Mouse (Mus musculus): Measurements from ENCODE around the gene Vsig2.

Gene Vsig2

DNA sequence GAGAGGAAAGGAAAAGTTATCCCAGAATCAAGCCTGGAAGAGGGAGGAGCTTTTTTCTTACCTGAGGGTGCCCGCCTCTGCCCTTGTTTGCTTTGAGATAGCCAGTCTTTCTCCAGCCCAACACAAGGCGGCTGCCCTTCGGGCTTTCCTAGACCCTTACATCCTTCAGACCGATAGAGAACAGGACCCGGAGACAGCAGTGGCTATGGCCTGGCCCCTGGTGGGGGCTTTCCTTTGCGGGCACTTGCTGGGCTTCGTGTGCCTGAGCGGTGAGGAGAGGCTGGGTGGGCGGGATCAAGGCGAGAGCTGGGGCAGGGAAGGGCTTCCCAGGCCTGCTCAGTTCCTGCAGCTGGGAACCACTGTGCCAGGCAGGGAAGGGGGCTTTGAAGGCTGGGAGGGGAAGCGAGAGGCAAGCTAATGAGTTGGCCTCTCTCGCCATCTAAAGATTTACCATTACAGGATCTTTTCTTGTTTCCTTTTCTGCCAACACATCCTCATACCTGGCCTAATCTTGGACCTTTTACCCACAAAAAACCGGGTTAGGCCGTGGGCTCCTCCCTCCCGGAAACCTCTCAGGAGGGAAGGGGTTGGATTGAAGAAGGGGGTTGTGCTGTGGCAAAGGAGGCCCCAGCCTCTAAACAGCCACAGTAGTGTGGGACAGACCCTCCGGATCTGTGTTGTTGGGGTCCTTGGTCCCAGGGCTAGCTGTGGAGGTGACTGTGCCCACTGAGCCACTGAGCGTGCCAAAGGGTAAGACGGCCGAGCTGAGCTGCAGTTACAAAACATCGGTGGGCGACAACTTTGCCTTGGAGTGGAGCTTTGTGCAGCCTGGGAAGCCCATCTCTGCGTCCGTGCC lies at the start of gene Vsig2:
Vsig2 (plus strand) TSS at position 86 of the 856 bp plus-strand sequence.
- no peak for DNase-seq (ENCODE audit: low read depth)

DNA sequence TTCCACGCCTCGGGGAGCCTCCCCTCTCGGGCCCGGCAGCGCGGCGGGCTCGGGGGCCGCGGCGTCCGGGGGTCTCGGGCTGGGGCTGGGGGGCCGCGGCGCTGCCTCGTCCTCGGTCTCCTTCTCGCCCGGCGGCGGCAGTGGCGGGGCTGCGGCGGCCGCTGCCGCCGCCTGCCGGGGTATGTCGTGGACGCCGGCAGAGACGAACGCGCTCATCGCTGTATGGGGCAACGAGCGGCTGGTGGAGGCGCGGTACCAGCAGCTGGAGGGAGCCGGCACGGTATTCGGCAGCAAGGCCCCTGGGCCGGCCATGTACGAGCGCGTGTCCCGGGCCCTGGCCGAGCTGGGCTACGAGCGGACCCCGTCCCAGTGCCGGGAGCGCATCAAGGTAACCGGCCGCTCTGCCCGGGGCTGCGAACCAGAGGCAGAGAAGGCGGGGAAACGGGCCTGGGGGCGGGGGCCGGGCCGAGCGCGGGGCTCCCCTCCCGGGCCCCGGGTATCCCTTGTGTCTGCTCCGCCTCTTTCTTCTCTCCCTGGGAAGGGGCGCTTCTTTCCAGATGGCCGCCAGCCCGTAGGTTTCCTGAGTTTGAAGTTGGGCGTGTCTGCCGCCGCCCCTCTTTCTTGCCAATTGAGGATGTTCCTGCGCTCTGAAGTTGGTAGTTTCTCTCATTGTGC lies 49.5 kb upstream of the Vsig2 start:
- peak; percentile 61 for DNase-seq (ENCODE audit: low read depth)

DNA sequence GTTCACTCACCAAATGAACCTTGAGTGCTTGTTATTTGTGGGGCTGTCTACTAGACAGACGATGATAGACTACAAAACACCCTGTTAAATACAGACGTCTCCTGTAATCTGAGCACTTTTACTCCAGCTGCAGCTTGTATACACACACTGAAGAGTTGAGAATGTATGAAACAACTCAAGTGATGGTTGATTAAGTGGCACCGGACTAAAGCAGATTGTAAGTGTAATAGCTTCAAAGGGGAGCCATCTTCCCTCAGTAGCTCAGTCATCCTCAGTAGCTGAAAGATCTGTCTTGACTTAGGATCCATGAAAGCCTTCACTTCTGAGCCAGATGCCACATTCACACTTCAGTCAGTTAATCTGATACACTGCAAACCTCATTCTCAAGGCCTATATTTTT lies 43.3 kb upstream of the Vsig2 start:
- no peak for DNase-seq (ENCODE audit: low read depth)

DNA sequence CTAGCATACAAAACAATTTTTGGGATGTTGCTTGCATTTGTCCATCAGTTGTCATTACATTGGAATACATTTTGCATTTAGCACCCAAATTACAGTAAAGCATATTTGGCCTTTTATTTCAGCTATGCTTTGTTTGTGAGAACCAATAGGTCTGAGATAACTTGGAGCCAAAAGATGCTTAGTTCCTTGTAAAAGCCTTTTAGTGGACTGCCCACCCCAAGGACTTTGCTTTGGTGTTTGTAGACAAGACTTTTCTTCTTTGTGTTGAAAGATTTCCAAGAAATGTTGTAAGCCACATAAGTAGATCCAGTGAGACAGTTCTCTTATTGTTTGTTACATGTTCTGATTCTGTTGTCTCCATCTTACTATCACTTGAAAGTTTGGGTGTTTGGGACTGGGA lies 42.7 kb upstream of the Vsig2 start:
- no peak for DNase-seq (ENCODE audit: low read depth)

DNA sequence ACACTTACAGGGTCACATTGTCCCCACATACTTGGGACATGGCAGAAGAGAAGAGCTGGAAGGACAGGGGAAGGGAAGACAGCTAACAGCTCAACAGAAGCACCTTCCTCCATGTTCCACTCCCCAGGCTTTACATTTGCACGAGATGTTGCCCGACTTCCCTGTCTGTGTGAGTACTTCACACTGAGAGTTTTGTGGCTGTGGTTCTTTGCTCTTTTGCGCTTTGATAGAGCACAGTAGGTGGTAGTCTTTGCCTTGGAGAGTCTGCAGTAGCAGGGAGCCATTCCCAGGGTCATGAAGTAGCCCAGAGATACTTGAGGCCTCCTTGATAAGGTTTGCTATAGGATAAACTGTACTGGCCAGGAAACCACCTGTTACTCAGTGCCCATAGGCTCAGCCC lies 38.9 kb upstream of the Vsig2 start:
- no peak for DNase-seq (ENCODE audit: low read depth)

DNA sequence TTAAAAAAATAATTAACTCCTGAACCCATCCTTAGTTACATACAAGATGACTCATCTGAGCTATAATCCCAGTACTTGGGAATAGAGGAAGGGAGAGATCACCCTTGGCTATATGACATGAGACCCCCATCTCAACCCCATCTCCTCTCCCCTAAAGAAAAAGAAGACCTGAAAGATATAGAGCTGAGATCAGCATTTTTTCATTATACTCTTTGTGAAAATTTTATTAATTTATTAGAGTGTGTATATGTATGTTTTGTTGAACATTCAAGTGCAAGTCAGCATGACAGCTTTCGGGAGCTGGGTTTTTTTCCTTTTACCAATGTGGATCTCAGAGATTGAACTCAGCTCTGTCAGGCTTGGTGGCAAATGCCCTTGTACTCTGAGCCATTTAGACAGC lies 37.9 kb upstream of the Vsig2 start:
- DNase-seq (ENCODE audit: low read depth): no peak

- DNase-seq (ENCODE audit: low read depth): peak; percentile 42
Observed at GRCm38 (mm10) chr9:37504348-37504747, 34.7 kb upstream of the Vsig2 start.

GRCm38 (mm10) chr9:37506023-37506422 lies 33.0 kb upstream of the Vsig2 start:
- DNase-seq (ENCODE audit: low read depth): no peak

GRCm38 (mm10) chr9:37512097-37512496 lies 27.0 kb upstream of the Vsig2 start:
- no peak for DNase-seq (ENCODE audit: low read depth)

- no peak for DNase-seq (ENCODE audit: low read depth)
Observed at GRCm38 (mm10) chr9:37514456-37514855, 24.6 kb upstream of the Vsig2 start.

DNA sequence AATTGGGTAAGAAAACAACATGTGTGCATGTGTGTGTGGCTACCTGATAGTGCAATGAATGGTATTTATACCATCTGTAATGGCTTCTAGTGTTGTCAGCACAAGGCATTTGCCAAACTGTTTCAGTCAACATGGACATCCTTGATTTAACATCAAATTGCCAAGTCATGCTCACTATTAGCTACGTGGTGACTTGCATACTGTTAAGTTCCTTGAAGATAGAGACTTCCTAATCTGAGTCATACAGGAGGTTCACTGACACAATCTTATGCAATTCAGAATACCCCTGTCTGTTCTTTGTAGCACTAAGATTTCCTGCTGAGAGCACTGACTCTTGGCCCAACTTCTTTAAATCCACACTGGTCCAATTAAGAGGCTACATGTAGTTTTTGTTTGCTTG lies 21.6 kb upstream of the Vsig2 start:
- DNase-seq (ENCODE audit: low read depth): no peak

- no peak for DNase-seq (ENCODE audit: low read depth)
Observed at GRCm38 (mm10) chr9:37518991-37519390, 20.1 kb upstream of the Vsig2 start.

GRCm38 (mm10) chr9:37519995-37520394 lies 19.1 kb upstream of the Vsig2 start:
- no peak for DNase-seq (ENCODE audit: low read depth)

DNA sequence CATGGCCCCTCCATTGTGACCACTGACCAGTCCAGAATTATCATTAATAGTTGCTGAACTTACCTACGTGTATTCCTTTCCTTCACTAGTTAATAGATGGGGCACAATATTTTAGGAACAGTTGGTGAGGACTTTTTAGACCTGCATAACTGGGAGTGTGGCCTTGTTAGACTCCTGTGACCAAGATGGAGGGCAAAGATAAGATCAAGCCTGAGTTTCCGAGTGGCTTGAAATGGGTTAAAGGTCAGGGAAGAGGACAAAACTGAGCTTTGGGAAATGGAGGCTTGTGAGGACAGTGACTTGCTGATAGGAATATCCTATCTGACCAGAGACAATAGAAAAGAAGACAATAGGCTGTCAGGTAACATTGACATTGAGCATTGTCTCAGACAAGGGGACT lies 13.6 kb upstream of the Vsig2 start:
- DNase-seq (ENCODE audit: low read depth): no peak

- no peak for DNase-seq (ENCODE audit: low read depth)
Observed at GRCm38 (mm10) chr9:37526443-37527395, 12.3 kb upstream of the Vsig2 start.

GRCm38 (mm10) chr9:37527396-37528224 lies 11.4 kb upstream of the Vsig2 start, which contains the start of gene Esam:
Gene Esam (plus strand): TSS chr9:37528078.
- DNase-seq (ENCODE audit: low read depth): no peak

GRCm38 (mm10) chr9:37528225-37528970 lies 10.7 kb upstream of the Vsig2 start:
- DNase-seq (ENCODE audit: low read depth): no peak

GRCm38 (mm10) chr9:37530031-37530887 lies 8.8 kb upstream of the Vsig2 start:
- DNase-seq (ENCODE audit: low read depth): no peak

GRCm38 (mm10) chr9:37530888-37531705 lies 8.0 kb upstream of the Vsig2 start:
- DNase-seq (ENCODE audit: low read depth): no peak
